Mouse (Mus musculus) gastrocnemius, adult 18-20 months (tissue): ENCODE data around the gene Dhx38. TPM values are rescaled to one million over a fixed set of nuclear protein-coding genes. Genes with fewer than 3 reads are reported as not detected.

Experiments
- DNase-seq: peaks from one replicate; pipeline ENCODE4 v3.0.0; 2021; ENCODE audit warnings: low spot score
- total RNA-seq, 2 experiments: library from RNA; stranded (reverse); gene quantifications; 2 replicates each; pipeline ENCODE4 v1.2.3; 2021

The Dhx38 gene
- total RNA-seq, 2 experiments from 2014 or later, result 10.3 to 11.4 TPM

GRCm38 (mm10) chr8:109563881-109564280 is 1.8 kb downstream of the Dhx38 start:
- DNase-seq, result no peak

DNA sequence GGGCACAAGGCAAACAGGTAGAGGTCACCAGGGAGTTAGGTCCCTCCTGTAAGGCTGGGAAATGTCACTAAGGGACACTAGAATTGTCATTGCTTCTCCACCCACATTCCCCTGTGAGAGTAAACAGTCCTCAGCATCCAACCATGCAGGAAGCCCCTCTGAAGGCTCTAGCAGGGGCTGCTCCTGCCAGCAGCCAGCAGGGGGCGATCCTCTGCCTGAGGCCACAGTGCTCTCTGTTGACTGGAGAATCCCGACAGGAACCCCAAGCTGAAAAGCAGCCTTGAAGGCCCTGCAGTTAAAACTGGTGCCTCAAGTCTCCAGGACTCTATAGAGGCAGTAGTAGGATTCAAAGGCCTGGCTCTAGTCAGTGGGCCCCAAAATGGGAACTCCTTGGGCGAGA is 14.0 kb downstream of the Dhx38 start:
- no peak for DNase-seq

- DNase-seq, result no peak
Observed at GRCm38 (mm10) chr8:109544049-109544448, 21.6 kb downstream of the Dhx38 start.

GRCm38 (mm10) chr8:109542748-109543519 is 22.7 kb downstream of the Dhx38 start:
- no peak for DNase-seq

GRCm38 (mm10) chr8:109542165-109542564 is 23.5 kb downstream of the Dhx38 start:
- no peak for DNase-seq

DNA sequence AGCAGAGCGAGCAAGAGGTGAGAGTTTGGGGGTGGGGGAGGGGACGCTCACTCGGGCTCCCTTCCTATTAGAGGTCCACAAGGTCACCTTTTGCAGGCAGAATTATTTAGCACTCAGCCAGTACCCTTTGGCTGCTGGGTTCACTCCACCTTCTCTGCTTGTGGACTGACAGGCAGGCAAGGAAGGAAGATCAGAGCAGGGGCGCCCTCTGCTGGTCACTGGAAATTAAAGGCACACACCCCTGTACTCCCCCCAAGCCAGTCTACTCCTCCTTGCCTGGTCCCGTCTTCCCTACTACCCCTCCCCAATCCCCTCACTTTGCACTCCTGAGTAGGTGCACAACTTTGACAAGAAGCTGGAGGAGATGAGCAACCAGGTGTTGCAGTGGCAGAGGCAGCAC is 29.0 kb downstream of the Dhx38 start:
- DNase-seq, result peak; percentile 64

DNA sequence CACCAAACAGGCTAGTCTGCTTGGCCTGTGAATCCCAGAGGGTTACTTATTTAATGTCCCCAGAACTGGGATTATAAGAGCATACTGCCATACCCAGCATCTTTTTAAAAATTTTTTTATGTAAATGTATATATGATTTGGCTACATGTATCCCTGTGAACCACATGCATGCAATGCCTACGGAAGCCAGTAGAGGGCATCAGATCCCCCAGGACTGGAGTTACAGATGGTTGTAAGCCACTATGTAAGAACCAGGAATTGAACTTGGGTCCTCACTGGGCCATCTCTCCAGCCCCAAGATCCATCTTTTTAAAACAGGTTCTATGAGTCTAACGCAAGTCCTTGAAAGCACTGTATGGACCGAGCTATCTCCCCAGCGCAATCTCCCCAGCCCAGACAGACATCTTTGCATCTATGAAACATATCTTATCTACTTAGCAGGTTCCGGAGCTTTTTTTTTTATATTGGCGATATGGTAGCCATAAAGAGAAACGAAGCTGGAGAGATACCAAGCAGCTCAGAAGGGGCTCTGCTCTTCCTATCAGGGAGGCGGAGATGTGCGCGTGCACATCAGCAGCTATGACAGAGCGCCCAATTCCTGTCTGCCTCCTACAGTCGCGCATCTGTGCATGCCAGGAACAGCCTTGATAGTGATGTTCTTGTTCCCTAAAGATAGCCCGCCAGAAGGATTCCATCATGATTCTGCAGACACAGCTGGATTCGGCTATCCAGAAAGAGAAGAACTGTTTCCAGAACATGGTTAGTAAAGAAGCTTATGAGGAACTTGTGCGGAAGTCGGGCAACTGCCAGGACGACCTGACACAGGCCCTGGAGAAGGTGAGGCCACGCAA is 30.3 kb downstream of the Dhx38 start:
- DNase-seq, result peak; percentile 26

DNA sequence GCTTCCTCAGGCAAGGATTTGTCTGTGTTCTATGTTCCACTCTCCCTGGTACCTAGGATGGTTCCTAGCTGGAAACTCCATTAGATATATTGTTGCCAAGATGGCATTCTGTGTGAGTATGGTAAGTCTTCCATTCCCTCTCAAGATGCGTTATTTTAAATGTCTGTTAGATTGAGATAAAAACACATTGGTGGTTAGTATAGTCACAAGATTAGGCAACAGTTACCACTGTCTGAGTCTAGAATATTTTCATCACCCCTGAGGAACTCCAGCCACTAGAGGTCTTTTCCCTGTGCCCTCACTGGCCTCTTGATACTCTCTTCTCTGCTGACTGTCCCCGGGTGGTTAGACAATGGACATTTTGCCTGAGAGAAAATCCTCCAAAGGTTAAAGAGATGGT is 41.7 kb downstream of the Dhx38 start:
- DNase-seq, result no peak

DNA sequence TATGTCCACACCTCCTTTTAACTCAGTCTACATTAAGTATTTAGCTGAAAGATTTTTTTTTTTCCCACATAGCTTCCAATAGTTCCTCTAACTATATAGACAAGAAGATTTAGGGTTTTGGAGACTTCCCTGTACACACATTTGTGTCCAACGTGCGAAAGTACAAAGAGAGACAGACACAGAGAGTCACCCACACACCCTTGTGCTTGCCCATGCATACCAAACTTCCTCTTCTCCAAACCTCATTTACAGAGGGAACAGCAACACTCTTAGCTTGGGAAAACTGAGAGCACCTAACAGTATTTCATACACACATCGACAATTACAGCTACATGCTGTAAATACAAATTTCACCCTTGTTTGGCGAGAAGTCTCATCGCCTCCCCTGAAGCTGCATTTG is 60.1 kb downstream of the Dhx38 start:
- DNase-seq, result no peak

DNA sequence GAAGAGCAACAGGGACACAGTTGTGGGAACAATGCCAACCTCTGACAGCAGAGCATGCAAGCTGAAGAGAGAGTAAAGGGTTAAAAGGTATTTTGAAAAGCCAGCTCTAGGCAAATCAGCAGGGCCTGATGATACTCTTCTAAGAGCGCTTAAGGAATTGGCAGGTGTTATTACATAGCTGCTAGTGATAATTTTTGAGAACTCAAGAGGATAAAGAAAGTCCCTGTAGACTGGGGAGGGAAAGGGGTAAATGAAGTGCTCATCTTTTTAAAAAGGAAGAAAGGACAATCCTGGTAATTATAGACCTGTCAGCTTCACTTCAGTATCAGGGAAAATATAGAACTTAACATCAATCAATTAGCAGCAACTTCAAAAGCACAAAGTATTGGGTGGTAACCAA is 62.1 kb downstream of the Dhx38 start:
- no peak for DNase-seq

DNA sequence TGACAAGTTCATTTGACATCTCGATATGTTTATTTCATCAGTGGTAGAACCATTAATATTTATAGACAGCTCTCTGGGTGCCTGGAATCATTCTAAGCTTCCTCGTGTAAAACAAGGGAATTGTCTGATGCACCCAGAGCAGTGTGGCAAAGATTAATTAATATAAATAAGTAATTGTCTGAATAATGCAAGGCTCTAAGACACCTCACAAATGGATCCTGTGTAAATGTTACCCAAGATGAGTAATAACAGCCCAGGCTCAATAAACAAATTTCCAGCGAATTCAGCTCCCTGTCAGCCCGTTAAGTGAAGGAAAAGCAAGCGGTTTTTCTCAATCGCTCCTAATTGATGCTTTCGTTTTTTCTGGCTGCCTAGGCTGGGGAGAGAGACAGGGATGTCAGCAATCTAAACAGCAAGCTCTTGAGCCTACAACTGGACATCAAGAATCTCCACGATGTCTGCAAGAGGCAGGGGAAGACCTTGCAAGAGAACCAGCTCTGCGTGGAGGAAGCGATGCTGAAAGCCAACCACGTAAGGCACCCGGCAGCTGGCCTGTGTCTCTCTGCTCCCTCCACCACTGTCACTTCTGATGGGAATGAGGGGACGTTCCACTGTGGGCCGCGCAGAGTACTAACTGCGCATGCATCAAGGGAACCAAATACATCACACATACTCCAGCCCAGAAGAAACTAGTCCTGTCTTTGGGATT is 66.5 kb downstream of the Dhx38 start:
- DNase-seq, result no peak

Other genes starting within 250 kb of the Dhx38 start
- gene Pmfbp1, start 71.8 kb downstream of the Dhx38 start, total RNA-seq, result not detected
- gene Txnl4b, start within 50 bp of the Dhx38 start, total RNA-seq, result 1 to 10 TPM; 5.5 to 7.3 TPM
- gene Hp, start 13.3 kb upstream of the Dhx38 start, total RNA-seq, result 10 to 100 TPM; 12.9 to 28.3 TPM
- 10 to 100 TPM; 10.6 to 15.6 TPM for gene Dhodh, start 42.8 kb upstream of the Dhx38 start, total RNA-seq
- gene Pkd1l3, start 48.7 kb upstream of the Dhx38 start, total RNA-seq, result under 1 TPM in 1 of 2 experiments, not detected in 1; 0.32 TPM
- gene Ist1, start 127.4 kb upstream of the Dhx38 start, total RNA-seq, result 10 to 100 TPM; 27.7 to 32.7 TPM
- gene Zfp821, start 139.7 kb upstream of the Dhx38 start, total RNA-seq, result 1 to 10 TPM; 3.6 to 5.6 TPM
- 10 to 100 TPM; 21.8 to 23.4 TPM for gene Atxn1l, start 171.9 kb upstream of the Dhx38 start, total RNA-seq
- 10 to 100 TPM; 28.2 to 37.0 TPM for gene Ap1g1, start 212.7 kb upstream of the Dhx38 start, total RNA-seq